Mouse (Mus musculus) heart, adult 2 months (tissue): ENCODE measurements at regions not wholly inside any gene's neighbourhood (a gene's known extent, or its start where the extent isn't known, plus 50 kb on each side); places are given as distances from the start of the nearest gene placed in this dataset.

Experiments used
- CTCF ChIP-seq: fragments of 200-600 bp; IDR thresholded peaks from 2 replicates; pipeline ENCODE4 v1.8.1; 2022; ENCODE audit warnings: antibody characterized with exemption, mild to moderate bottlenecking, moderate library complexity
- EP300 ChIP-seq: fragments of 200-500 bp; IDR thresholded peaks from 2 replicates; pipeline ENCODE4 v1.6.1; 2011; ENCODE audit warnings: low read depth, low read length, control low read depth; ENCODE audit not compliant: insufficient read depth
- POLR2A ChIP-seq: fragments of 200-500 bp; IDR thresholded peaks from 2 replicates; pipeline ENCODE4 v1.6.1; 2011; ENCODE audit warnings: mild to moderate bottlenecking, low read depth, low read length, control low read depth; ENCODE audit not compliant: insufficient read depth

DNA sequence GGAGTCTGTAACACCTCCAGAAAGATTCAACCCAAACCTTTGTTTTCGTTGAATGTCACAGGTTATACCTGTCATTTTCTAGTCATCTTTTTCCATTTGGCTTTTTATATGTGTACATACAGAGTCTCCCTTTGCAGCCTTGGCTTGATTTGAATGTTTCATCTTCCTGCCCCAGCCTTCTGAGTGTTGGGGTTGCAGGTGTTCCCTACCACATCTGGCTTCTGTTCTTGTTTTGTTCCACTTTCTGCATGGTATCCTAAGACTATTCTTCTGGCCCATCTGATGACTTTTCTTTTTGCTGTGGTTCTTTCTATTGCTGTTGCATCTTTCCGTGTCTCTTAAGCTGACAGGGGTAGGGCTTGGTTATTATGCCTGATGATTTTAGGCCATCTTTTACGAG is 111.3 kb upstream of the Gnao1 start:
- TF ChIP-seq CTCF (no peak), EP300 (no peak), POLR2A (no peak)
